Mouse (Mus musculus) CH12.LX (cell line): ENCODE measurements around the gene Ccdc141. TPM values are rescaled to one million over a fixed set of nuclear protein-coding genes. Genes with fewer than 3 reads are reported as not detected.

Experiments used
- DNase-seq: peaks from one replicate; pipeline ENCODE4 v3.0.0-alpha.2; 2013; ENCODE audit errors: extremely low read depth
- H3K27ac ChIP-seq: 2 replicates; pipeline ENCODE4 v1.5.1; 2012; ENCODE audit warnings: low read depth, mild to moderate bottlenecking, control low read depth, moderate library complexity; ENCODE audit not compliant: insufficient read depth
- H3K27me3 ChIP-seq: replicated peaks from 2 replicates; pipeline ENCODE3; 2012; ENCODE audit warnings: inconsistent platforms
- H3K36me3 ChIP-seq, 2 experiments: replicated peaks in 1 of 2; 2 replicates each; pipeline versions ENCODE3 to v1.6.1; 2012; ENCODE audit warnings: inconsistent platforms in 1 of 2, low read length in 1 of 2, mild to moderate bottlenecking in 1 of 2, mixed read lengths in 1 of 2, moderate library complexity in 1 of 2; ENCODE audit not compliant: control insufficient read depth in 1 of 2, insufficient read depth in 1 of 2
- H3K4me1 ChIP-seq, 2 experiments: 2 replicates each; pipeline ENCODE4 v1.6.1; 2012; ENCODE audit warnings: inconsistent platforms in 1 of 2, moderate library complexity in 1 of 2; ENCODE audit not compliant: insufficient read depth in 2 of 2, control insufficient read depth in 1 of 2
- H3K4me2 ChIP-seq: 2 replicates; pipeline ENCODE4 v1.6.1; 2012; ENCODE audit warnings: low read depth, mild to moderate bottlenecking, control low read depth; ENCODE audit not compliant: poor library complexity, insufficient read depth, severe bottlenecking
- H3K4me3 ChIP-seq, 3 experiments: fragments of 150-350 bp in 1 of 3; sonication (generic) in 1 of 3; replicated peaks in 1 of 3; 2 replicates each; pipeline versions ENCODE3 to v1.5.1; 2011 to 2012; ENCODE audit warnings: low read depth in 2 of 3, low read length in 2 of 3, mild to moderate bottlenecking in 2 of 3, moderate library complexity in 2 of 3, control low read depth in 1 of 3, improper control_type of control experiment in 1 of 3, inconsistent platforms in 1 of 3, mixed read lengths in 1 of 3; ENCODE audit not compliant: poor library complexity in 1 of 3
- H3K79me2 ChIP-seq: replicated peaks from 2 replicates; pipeline ENCODE4 v1.6.1; 2012; ENCODE audit warnings: mild to moderate bottlenecking, moderate library complexity; ENCODE audit not compliant: control insufficient read depth, poor library complexity, insufficient read depth, severe bottlenecking; ENCODE audit errors: extremely low read depth
- H3K9ac ChIP-seq: 2 replicates; pipeline ENCODE4 v1.6.1; 2012; ENCODE audit warnings: low read depth, mild to moderate bottlenecking, control low read depth, moderate library complexity; ENCODE audit not compliant: insufficient read depth
- H3K9me3 ChIP-seq: replicated peaks from 2 replicates; pipeline ENCODE3; 2012; ENCODE audit warnings: low read length, inconsistent platforms, mixed read lengths
- CTCF ChIP-seq, 2 experiments: IDR thresholded peaks in 1 of 2; conservative IDR thresholded peaks in 1 of 2; 2 replicates each; pipeline ENCODE4 v1.5.1; 2011 to 2012; ENCODE audit warnings: low read depth in 2 of 2, low read length in 2 of 2, improper control_type of control experiment in 1 of 2, inconsistent platforms in 1 of 2, mild to moderate bottlenecking in 1 of 2, moderate library complexity in 1 of 2
- EP300 ChIP-seq: IDR thresholded peaks from 2 replicates; pipeline ENCODE4 v1.6.1; 2011; ENCODE audit warnings: low read length, improper control_type of control experiment
- GABPA ChIP-seq: IDR thresholded peaks from 2 replicates; pipeline ENCODE4 v1.6.1; 2012; ENCODE audit warnings: low read depth, low read length, improper control_type of control experiment, inconsistent platforms; ENCODE audit not compliant: insufficient replicate concordance
- HCFC1 ChIP-seq: IDR thresholded peaks from 2 replicates; pipeline ENCODE4 v1.6.1; 2012; ENCODE audit warnings: low read depth, mild to moderate bottlenecking, inconsistent platforms, low read length, improper control_type of control experiment
- JUN ChIP-seq: IDR thresholded peaks from 2 replicates; pipeline ENCODE4 v1.6.1; 2011; ENCODE audit warnings: low read depth, mild to moderate bottlenecking, low read length, improper control_type of control experiment, moderate library complexity; ENCODE audit not compliant: insufficient read depth
- JUND ChIP-seq: conservative IDR thresholded peaks from 2 replicates; pipeline ENCODE4 v1.6.1; 2011; ENCODE audit warnings: low read depth, low read length, improper control_type of control experiment
- MAFK ChIP-seq: IDR thresholded peaks from 2 replicates; pipeline ENCODE4 v1.6.1; 2011; ENCODE audit warnings: low read length, improper control_type of control experiment; ENCODE audit not compliant: insufficient replicate concordance
- MEF2A ChIP-seq: IDR thresholded peaks from 2 replicates; pipeline ENCODE4 v1.6.1; 2014; ENCODE audit warnings: low read depth, mild to moderate bottlenecking, inconsistent platforms, low read length, improper control_type of control experiment, borderline replicate concordance
- MXI1 ChIP-seq: IDR thresholded peaks from 2 replicates; pipeline ENCODE4 v1.6.1; 2011; ENCODE audit warnings: mild to moderate bottlenecking, low read depth, low read length, improper control_type of control experiment
- NELFE ChIP-seq: IDR thresholded peaks from 2 replicates; pipeline ENCODE4 v1.6.1; 2011; ENCODE audit warnings: low read depth, low read length, improper control_type of control experiment
- POLR2A ChIP-seq: IDR thresholded peaks from 2 replicates; pipeline ENCODE4 v1.6.1; 2011; ENCODE audit warnings: low read depth, mild to moderate bottlenecking, improper control_type of control experiment, low read length
- RAD21 ChIP-seq: IDR thresholded peaks from 2 replicates; pipeline ENCODE4 v1.6.1; 2011; ENCODE audit warnings: low read depth, mild to moderate bottlenecking, low read length, improper control_type of control experiment, moderate library complexity
- RCOR1 ChIP-seq: conservative IDR thresholded peaks from 2 replicates; pipeline ENCODE4 v1.6.1; 2012; ENCODE audit warnings: low read depth, mild to moderate bottlenecking, inconsistent platforms, low read length, improper control_type of control experiment
- TCF12 ChIP-seq: IDR thresholded peaks from 2 replicates; pipeline ENCODE4 v1.6.1; 2014; ENCODE audit warnings: low read depth, mild to moderate bottlenecking, inconsistent platforms, low read length, improper control_type of control experiment
- UBTF ChIP-seq: IDR thresholded peaks from 2 replicates; pipeline ENCODE4 v1.6.1; 2012; ENCODE audit warnings: low read depth, mild to moderate bottlenecking, inconsistent platforms, low read length, improper control_type of control experiment, moderate library complexity
- USF1 ChIP-seq: IDR thresholded peaks from 2 replicates; pipeline ENCODE4 v1.6.1; 2014; ENCODE audit warnings: low read depth, mild to moderate bottlenecking, inconsistent platforms, low read length, improper control_type of control experiment
- USF2 ChIP-seq: conservative IDR thresholded peaks from 2 replicates; pipeline ENCODE4 v1.6.1; 2011; ENCODE audit warnings: low read depth, low read length, improper control_type of control experiment
- ZC3H11A ChIP-seq: IDR thresholded peaks from 2 replicates; pipeline ENCODE4 v1.6.1; 2012; ENCODE audit warnings: low read depth, mild to moderate bottlenecking, inconsistent platforms, low read length, improper control_type of control experiment
- dilution Hi-C: fragments of 300-500 bp; cut with MboI; formaldehyde crosslinking; loops from 2 replicates; pipeline ENCODE4 v1.14.3; 2020; ENCODE audit warnings: low sequenced_read_pairs; ENCODE audit not compliant: extremely low pct_unique_long_range_greater_than_20kb, extremely low pct_ligation_motif_present
- in situ Hi-C: fragments of 300-500 bp; cut with MboI; formaldehyde crosslinking; loops from 3 replicates; pipeline ENCODE4 v1.14.3; 2019; ENCODE audit warnings: low sequenced_read_pairs, low pct_ligation_motif_present, low pct_unique_long_range_greater_than_20kb, mixed read lengths
- polyA plus RNA-seq: library from polyadenylated mRNA; unstranded; fragments of >175 nt; gene quantifications from 2 replicates; pipeline ENCODE4 v1.2.1, GENCODE M21; 2012; ENCODE audit warnings: low read depth; ENCODE audit not compliant: insufficient read length
- total RNA-seq, 2 experiments: library from RNA; depleted of rRNA; stranded (reverse); fragments of 300-350 nt in 1 of 2; fragments of >200 nt in 1 of 2; gene quantifications; 2 replicates each; pipeline ENCODE4 v1.2.3; 2012 to 2014

Ccdc141 gene
- total and polyA plus RNA-seq, 3 experiments: not detected

- in situ Hi-C loops (no loop called here), dilution Hi-C loops (no loop called here)
- Histone ChIP-seq H3K4me3 (no peak overlapping the region), H3K4me1 (no peaks in the 10 kb centered on the region), H3K4me2 (no peak overlapping the region), H3K9ac (no peak overlapping the region), H3K36me3 (no peaks in the 10 kb centered on the region), H3K79me2 (no peaks in the 10 kb centered on the region), H3K27ac (no peak overlapping the region), H3K27me3 (no peaks in the 10 kb centered on the region), H3K9me3 (peaks cover 47% of the 10 kb centered on the region)
- TF ChIP-seq GABPA (no peak), HCFC1 (no peak), TCF12 (no peak), JUN (no peak)
- DNase-seq: no peak
These were observed 56.6 kb downstream of the Ccdc141 start for GRCm38 (mm10) chr2:77113867-77114266.

GRCm38 (mm10) chr2:77113026-77113425 lies 57.4 kb downstream of the Ccdc141 start:
- H3K4me1 ChIP-seq: no peaks in the 10 kb centered on the region
- H3K9ac ChIP-seq: no peak overlapping the region
- H3K4me2 ChIP-seq: no peak overlapping the region
- H3K36me3 ChIP-seq: no peaks in the 10 kb centered on the region
- TF ChIP-seq MXI1: no peak
- TF ChIP-seq POLR2A: no peak
- TF ChIP-seq USF2: no peak
- no peak for TF ChIP-seq MEF2A
- H3K27ac ChIP-seq: no peak overlapping the region
- H3K4me3 ChIP-seq: no peak overlapping the region
- H3K27me3 ChIP-seq: no peaks in the 10 kb centered on the region
- no peak for DNase-seq
- peaks cover 50% of the 10 kb centered on the region for H3K9me3 ChIP-seq
- dilution Hi-C loops: no loop called here
- H3K79me2 ChIP-seq: no peaks in the 10 kb centered on the region
- in situ Hi-C loops: no loop called here

DNA sequence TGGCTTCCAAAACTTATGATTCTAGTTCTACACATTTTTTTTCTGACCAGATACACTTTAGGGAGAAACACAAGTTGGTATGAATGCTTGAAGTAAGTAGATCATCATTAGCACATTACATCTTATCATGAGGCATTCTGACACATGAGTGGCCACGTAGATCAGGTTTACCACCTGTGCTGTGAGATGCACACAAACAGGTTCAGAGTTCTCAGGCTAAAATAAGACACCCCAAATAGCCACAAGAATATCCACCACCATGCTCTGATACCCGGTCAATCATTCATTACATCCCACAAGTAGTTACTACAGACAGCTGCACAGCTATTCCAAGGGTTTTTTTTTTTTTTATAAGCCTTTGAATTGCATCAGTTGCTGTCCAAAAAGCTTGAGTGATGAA lies 59.3 kb downstream of the Ccdc141 start:
- Histone ChIP-seq H3K27ac (no peak overlapping the region), H3K79me2 (no peaks in the 10 kb centered on the region), H3K4me2 (no peak overlapping the region), H3K4me1 (no peaks in the 10 kb centered on the region), H3K27me3 (no peaks in the 10 kb centered on the region), H3K9ac (no peak overlapping the region), H3K9me3 (peaks cover 44% of the 10 kb centered on the region), H3K4me3 (no peak overlapping the region), H3K36me3 (no peaks in the 10 kb centered on the region)
- no peak for TF ChIP-seq RCOR1
- TF ChIP-seq USF2: no peak
- no peak for TF ChIP-seq JUN
- no peak for TF ChIP-seq USF1
- TF ChIP-seq UBTF: no peak
- TF ChIP-seq JUND: no peak
- no peak for TF ChIP-seq EP300
- TF ChIP-seq GABPA: no peak
- TF ChIP-seq MXI1: no peak
- TF ChIP-seq RAD21: no peak
- no peak for TF ChIP-seq NELFE
- TF ChIP-seq ZC3H11A: no peak
- no peak for TF ChIP-seq CTCF (conservative IDR thresholded peaks at IDR 0.05 in 1 of 2, IDR thresholded peaks at IDR 0.05 in 1 of 2; ENCODE audit: low read depth in 2 of 2, low read length in 2 of 2)
- TF ChIP-seq MAFK: no peak
- in situ Hi-C loops: no loop called here
- dilution Hi-C loops: no loop called here
- DNase-seq: no peak
